Mouse (Mus musculus): ENCODE results near the gene Man1b1.

DNA sequence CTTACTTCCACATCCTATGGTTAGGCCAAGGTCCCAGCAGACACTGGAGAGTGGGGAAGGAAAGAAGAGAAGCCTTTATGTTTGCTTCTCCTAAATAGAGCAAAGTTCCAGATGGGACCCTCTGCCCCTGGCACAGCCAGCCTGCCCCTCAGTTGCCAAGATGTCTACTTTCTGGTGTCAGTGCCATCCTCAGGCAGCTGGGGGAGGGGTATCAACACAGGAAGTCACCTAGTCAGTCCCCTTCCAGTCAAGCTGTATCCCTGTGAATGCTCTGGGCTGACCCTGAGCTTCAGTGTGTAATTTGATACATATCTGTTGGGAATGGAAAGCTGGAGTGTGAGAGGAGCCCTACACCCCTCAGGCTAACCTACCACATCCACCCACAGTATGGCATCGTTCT, 64.9 kb downstream of the Man1b1 start:
- TF ChIP-seq POLR2A (IDR thresholded peaks at IDR 0.05; ENCODE audit: insufficient read depth, low read depth, low read length) (no peak), CTCF (IDR thresholded peaks at IDR 0.05) (no peak), EP300 (IDR thresholded peaks at IDR 0.05; ENCODE audit: insufficient read depth, low read depth, low read length) (no peak)
